Mouse (Mus musculus): ENCODE measurements around the gene Olfr692.

The Olfr692 gene

DNA sequence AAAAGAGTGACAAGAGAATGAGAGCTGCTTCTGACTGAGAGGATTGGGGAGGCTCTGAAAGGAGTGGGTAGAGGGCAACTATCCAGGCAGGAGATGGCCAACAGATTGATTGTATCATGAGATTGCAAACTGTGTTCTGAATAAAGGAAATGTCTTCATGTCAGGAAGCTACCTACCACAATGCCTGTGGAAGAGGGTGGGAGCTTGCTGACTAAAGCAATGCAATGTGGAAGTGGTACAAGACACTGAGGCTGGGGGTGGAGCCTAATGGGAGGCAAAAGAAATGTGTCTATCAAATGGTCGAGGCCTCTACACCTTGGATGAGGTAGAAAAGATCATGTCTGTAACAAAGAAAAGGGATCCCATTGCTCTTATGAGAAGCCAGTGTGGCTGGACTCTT is 38.3 kb downstream of the Olfr692 start:
- no peak for DNase-seq

DNA sequence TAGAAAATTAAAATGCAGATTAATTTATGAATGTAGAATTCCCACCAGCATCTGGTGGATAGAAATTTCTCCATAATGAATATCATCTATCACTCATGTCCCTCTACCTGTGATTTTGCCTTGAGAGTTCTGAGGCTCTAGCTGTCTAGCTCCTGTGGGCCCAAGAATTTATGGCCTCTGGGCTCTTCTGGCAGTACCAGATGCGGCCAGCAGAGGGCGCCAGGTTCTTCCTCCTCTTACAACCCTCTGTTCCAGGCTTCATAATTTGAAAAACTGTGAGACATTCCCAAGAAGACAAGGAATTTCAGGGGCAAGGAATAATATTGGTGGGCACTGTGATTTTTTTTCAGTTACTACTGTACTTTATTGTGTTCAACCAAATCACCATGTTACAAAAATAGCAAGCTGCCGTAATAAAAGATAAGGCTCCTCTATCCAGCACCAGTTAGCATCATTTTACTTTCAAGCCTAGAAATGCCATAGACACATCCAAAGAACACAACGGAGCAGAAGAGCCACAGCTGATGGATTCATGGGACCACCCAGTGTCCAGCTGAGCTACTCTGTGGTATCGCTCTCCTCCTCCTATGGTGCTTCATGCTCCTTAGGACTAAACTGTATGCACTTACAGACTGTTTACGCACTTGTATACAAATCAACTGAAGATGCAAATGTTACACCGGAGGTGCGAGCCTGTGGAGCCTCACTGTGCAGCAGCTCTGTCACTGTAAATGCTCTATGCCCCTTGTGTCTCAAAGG is 44.0 kb downstream of the Olfr692 start:
- peak; percentile 85 for DNase-seq

DNA sequence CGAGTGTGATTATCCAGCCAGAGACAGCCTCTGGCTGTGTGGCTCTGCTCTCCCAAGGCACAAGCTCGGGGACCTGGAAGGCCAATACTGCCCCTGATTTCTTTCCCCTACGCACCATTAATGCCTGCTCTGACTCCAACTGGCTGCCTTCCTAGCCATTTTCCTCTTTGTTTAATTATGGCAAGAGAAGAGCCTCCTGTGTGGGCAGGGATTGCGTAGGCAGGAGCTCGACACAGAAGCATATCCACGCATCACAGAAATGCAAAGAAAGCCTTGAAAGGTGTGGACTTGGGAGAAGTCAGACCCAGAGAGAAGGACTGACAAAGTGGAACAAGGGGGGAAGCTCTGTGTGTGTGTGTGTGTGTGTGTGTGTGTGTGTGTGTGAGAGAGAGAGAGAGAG is 46.4 kb downstream of the Olfr692 start:
- DNase-seq, result no peak

DNA sequence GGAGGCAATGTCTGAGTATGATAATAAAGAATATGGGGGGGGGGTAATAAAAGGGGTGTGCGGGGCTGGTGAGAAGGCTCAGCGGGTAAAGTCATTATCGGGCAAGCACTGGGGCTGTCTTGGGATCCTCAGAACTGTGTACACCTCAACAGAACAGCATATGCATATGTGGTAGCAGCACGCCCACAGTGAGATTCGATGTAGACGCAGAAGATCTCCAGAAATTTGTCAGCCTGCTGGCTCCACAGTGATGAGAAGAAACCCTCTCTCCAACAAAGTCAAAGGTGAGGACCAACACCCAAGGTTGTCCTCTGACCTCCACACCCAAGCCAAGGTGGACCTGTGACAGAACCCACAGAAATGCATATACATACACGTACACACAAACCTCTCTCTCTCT is 48.5 kb downstream of the Olfr692 start:
- no peak for DNase-seq

DNA sequence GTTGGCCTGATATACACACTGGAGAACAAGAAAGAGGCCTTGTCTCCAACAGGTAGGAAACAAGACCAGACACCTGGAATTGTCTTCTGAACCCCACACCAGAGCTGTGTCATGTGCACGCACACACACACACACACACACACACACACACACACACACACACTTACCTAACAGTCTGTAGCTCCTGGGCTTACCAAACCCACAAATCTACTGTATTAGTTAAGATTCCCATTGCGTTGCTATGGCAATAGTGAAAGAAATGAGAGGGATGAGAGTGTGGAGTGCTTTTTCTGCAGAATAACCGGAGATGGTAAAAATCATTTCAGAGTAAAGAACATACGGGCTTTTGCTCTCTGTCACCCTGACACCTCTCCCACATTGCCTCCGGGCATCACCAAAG is 50.1 kb downstream of the Olfr692 start:
- no peak for DNase-seq
